Mouse (Mus musculus) CH12F3 (cell line): ENCODE measurements around the gene Fam3b.

Source experiments
- in situ Hi-C: fragments of 300-500 bp; cut with MboI; formaldehyde crosslinking; loops from 2 replicates; pipeline ENCODE4 v1.14.3; 2020; ENCODE audit warnings: low sequenced_read_pairs

Gene Fam3b

DNA sequence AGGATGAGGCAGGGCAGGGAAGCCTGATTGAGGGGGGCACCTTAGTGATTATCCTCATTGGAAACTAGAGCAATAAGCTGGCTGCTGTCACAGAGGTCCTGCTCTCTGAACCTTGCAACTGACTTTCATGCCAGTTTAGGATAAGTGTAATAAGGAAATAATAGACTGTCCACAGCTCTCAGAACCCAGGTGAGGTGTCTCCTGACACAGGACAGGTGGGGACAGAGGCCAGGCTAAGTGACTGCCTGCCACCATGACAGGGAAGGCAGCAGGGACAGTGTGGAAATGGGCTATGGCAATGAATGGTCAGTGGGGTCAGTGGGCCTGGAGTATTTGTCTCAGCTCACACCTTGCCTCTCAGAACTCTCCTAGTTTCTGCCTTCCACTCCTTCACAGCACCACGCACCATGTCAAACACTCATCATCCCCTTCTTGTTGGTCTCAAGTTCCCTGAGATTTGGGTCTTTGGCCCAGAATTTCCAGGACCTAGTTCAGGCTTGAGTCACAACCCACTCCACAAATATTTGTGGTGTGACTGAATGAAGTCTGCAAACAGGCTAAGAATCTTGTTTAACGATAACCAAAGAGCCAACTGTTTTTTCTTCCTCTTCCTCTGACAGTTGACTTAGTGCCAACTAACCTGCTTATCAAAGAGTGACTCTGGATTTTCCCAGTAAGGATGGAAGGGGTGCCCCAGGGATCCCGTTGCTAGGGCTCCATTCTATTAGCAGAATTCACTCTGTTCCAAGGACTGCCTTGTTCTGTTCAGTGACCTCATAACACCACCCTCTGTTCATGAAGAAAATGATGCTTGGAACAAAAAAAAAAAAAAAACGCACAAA lies at the start of gene Fam3b:
Gene Fam3b, minus strand, starts transcription at position 718 of the 842 bp plus-strand sequence.
- in situ Hi-C loops, result no loop called here

DNA sequence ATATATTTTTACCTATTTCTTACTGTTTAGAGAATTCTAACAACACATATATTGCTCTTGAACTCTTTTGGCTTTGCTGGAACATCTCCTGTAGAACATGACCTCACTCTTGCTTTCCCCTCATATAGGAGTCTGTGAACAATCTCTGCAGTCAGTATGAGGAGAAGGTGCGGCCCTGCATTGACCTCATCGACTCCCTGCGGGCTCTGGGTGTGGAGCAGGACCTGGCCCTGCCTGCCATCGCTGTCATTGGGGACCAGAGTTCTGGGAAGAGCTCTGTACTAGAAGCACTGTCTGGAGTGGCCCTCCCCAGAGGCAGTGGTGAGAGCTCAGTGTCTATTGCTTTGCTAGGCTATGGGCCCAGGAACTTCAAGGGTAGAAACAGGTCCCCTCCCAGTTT lies 29.7 kb upstream of the Fam3b start:
- in situ Hi-C loops, result no loop called here

DNA sequence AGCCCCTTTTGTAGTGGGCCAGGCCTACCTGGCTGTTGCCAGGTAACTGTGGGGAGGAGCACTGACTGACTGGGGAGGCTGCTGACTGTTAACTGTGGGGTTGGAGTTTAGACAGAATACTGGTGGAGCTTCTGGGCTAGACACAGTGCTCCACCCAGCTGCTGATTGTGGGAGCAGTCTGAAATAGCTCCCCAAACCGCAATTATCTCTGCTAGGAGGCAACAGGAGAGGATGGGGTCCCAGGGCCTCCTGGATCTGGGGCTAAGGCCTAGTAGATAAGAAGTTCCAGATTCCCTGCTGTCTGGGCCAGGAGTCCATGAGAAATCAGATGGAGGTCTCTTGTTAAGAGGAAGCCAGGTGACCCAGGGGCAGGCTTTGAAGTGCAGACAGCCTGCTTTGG lies 22.2 kb upstream of the Fam3b start:
- in situ Hi-C loops, result no loop called here

DNA sequence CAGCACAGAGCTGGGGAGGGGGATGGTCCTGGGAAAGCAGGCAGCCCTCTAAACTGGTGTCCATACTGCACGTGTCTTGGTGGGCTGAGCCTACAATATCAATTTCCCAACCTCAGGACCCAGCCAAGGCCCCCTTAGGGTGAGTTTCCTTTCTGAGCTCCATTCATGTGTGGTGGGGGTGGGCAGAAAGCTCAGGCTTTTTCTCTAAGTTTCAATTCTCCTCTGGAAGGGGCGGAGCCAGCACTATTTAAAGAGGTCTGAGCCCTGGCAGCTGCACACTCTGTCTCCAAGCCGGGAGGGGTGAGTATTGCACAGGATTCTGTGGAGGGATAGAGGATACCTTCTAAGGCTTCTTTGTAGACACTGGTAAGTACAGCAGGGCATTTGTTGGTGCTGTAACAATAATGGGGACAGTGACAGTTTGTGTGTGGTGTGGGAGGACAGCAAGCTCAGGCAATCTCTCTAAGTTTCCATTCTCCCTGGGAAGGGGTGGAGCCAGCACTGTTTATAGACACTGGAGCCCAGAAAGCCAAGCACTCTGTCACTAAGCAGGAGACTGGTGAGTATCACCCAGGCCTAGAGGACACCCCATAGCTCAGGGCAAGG lies 21.3 kb upstream of the Fam3b start:
- in situ Hi-C loops, result no loop called here

DNA sequence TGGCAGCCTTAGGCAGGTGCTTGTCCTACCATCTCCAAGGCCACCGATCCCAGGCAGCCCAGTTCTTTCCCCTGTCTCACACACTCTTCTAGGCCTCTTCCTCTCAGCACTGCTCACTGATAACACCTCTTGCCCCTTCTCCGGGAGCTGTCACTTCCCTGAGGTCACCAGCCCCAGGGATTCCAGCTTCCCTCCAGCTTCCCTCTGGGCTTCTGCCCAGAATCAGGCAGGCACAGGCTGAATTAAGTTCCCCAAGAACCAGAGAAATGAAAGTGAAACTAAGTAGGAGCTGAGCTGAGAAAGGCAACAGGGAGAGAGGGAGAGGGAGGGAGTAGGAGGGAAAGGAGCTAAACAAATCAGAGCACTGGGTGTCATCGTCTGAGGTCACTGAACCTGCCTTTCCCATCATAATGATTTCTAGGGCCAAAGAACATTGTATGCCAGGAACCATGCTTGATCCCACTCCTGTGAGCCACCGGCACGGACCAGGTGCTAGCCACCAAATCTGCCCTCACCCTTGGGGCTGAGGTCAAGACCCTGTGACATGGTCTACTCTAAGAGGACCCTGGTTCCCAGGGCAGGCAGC lies 20.4 kb upstream of the Fam3b start:
- in situ Hi-C loops, result no loop called here

DNA sequence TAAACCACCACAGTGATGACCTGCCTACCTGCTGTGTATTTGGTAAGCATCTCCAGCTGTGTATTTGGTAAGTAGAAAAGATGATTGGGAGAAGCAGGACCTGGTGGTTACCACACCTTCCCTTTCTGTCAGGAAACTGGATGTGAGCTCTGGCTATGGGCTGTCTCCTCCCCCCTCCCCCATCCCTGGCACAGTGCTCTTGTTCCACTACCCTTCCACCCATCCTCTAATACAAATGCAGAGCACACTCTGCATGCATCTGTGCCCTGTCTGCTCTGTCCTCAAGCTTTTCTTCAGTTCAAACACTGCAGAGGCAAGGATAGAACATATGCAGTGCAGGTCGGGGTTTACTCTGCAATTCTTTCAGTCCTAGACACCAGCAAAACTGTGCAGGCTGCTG lies 19.8 kb upstream of the Fam3b start:
- in situ Hi-C loops, result no loop called here

DNA sequence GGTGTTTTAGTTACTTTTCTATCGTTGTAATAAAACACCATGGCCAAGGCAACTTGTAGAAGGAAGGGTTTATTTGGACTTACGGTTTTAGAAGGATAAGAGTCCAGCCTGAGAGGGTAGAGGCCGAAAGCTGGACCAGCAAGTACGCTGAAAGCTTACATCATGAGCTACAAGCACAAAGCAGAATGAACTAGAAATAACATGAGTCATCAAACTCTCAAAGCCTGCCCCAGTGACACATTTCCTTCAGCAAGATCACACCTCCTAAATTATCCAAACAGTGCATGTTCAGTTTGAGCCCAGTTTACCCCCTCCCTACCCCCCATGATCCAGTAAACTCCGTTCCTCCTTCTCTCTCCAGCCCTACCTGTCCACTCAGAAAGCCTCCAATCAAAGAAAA lies 19.1 kb upstream of the Fam3b start:
- in situ Hi-C loops, result no loop called here

DNA sequence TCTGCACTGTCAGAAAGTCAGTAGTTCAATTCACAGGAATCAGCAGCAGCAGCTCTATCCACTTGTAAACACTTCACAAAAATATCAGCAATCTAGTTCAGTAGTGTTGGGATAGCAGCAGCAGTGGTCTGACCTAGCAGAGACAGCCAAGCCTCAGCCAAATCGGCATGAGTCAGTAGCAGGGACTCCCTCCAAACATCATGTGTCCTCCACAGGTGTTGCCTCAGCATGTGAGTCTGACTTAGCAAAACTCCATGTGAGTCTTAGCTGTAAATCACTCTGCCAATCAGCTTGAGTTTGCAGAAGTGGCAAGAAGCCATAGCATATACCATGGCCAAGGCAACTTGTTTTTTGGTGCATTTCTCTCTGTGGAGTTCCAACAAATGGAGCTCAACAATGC lies 18.5 kb upstream of the Fam3b start:
- in situ Hi-C loops, result no loop called here

DNA sequence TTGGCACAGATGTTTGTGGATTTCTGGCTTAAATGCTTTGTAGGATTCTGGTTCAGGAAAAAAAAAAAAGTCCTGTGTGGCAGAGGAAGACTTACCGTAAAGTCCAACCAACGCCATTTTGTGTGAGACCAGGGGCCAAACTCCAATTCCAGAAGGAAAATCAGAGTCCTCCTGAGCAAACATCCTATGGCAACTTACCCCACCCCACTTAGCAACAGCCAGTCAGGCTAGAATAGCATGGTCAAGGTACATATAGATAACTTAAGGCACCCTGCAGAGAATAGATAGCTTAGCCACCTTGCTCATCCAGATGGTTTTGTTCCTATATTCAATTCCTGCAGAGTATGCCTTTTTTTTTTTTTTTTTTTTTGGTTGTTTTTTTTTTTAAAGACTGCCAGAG lies 14.6 kb upstream of the Fam3b start:
- in situ Hi-C loops, result no loop called here

DNA sequence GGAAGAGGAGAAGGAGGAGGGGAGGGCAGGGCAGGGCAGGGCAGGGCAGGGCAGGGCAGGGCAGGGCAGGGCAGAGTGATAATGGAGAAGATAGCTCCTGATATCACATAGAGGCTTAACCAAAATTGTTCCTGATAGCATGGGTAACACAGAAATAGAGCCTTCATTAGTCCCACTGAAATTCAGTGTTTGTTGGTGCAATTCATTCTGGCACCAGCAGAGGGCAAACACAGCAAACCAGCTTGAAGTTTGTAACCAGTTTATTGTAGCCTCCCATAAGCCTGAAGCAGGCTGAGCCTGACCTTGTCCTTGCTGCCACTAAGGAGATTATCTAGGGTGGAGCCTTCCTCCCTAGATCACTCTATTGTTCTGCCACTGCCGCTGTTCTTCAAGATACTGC lies 8.4 kb upstream of the Fam3b start:
- in situ Hi-C loops, result no loop called here

DNA sequence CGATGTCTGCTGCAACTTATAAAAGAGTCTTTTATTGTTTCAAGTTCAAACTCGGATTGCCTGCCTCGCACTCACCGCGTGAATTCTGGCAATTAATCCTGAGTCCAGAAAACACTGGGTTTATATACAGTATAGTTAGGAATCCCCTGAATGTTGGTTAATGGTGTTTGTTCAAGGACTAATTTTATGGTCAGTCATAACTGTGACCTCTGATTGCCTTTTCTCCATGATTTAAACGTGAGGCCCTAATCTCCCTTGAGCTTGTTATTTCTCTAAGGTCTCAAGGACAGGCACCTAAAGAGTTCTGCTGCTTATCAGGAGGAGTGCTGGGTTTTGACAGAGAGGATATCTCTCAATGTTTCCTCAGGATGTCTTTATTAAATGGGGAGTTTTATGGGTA lies 7.4 kb upstream of the Fam3b start:
- in situ Hi-C loops, result no loop called here

DNA sequence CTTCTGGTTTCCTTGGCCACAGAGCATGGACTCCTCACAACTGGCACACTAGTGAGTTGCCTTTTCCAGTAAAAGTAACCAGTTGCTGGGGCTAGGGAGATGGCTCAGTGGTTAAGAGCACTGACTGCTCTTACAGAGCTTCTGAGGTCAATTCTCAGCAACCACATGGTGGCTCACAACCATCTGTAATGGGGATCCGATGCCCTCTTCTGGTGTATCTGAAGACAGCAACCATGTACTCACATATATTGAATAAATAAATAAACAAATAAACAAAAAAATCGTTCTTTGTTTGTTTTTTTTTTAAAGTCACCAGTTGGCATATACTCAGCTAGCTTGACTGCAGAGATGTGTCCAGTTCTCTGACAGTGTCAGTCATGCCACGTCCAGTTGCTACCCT lies 1.7 kb upstream of the Fam3b start:
- in situ Hi-C loops, result no loop called here

DNA sequence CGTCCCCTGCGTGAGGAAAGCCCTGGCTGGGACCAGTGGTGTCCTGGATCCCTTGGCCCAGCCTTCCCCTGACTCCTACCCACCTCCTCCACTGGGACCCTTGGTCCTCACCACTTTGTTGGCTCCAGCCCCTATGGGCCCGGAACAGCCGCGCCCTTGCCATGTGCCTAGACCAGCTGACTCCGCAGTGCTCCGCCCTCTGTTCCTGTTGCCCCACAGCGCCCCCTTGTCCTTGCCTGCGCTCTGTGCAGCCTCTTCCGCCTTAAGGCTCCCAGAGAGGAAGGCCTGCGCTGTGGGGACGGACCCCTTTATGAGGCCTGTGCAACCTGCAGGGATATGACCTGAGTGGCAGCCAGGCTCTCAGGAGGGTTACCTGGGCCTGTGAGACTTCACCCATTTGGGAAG lies 2.3 kb downstream of the Fam3b start:
- in situ Hi-C loops, result no loop called here

DNA sequence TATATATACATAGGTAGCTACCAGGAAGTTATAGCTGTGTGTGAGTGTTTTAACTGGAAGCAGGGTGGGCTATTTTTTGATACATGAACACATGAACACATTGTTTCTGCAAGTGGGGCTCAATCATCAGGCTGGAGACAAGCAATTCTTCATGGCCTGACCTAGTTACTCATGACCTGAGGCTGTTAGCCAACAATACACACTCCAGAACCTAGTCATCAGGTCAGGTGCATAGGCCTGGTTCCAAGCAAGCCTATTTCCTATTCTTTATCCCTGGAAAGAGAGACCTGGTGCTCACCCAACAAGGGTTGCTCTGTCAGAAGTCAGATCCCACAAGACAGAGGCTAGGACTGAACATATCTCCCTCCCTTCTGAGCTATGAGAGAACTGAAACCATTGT lies 3.1 kb downstream of the Fam3b start:
- in situ Hi-C loops, result no loop called here

DNA sequence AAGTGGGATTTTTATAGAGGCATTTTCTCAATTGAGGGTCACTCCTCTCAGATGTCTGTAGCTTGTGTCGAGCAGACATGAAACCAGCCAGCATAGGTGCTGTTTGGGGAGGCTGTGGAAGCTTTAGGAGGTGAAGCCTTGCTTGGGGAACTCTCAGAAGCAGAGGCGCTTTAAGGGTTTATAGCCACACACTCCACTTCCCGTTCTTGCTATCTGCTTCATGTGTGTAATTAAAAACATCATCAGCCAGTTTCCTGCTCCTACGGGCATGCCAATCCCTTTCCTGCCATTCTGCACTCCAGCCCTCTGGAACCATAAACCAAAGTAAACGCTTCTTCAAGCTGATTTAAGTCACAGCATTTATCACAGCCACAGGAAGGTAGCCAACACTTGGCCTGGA lies 3.8 kb downstream of the Fam3b start:
- in situ Hi-C loops, result no loop called here

DNA sequence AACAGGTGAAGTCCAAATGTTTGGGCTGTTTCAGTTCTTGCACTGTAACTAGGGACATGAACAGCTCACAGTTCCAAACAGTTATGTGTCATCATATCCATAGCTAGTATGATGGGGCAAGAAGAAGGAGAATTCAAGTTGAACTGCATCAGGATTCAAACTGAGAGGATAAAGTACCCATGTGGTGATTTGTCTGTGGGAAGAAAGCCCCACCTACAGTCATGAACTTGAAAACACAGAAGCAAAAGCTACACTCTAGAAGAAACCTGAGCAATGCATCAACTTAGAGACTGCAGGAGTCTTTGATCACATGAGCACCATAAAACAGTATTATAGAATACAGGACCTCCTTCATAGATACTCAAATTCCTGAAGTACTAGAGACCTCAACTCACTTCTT lies 6.8 kb downstream of the Fam3b start:
- in situ Hi-C loops, result no loop called here

DNA sequence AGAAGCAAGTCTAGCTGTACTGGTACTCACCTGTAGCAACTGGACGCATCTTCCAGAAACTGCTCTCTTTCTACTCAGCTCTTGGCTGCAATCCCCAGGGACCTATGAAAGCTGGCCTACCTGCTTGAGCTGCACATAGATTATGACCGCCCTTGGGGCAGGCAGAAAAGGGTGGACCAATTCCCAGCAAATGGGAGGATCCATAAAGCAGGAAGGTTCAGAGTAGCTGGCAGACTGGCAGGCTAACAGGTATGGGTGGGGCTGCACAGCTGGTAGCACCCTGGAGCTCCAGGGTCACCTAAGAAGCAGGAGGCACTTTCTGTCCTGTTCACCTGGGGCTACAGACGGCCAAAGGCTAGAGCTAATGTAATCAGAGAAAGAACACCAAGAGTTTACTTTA lies 9.8 kb downstream of the Fam3b start:
- in situ Hi-C loops, result no loop called here

DNA sequence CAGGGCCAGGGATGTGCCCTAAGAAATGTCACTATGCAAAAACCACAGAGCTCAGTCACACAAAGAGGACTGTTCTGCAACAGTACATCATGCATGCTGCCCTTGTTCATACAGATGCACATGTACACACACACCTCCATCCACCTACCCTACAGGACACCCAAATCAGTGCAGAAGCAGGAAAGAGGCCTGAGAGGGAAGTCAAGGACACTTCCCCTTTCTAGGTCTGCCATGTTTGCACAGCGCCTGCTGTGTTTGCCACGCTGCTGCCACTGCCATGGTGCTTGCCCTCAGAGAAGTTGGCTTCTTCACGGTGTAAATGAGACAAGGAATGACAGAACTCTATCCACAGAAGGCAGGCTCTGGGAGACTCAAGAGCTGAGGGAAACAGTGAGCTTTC lies 10.8 kb downstream of the Fam3b start:
- in situ Hi-C loops, result no loop called here

DNA sequence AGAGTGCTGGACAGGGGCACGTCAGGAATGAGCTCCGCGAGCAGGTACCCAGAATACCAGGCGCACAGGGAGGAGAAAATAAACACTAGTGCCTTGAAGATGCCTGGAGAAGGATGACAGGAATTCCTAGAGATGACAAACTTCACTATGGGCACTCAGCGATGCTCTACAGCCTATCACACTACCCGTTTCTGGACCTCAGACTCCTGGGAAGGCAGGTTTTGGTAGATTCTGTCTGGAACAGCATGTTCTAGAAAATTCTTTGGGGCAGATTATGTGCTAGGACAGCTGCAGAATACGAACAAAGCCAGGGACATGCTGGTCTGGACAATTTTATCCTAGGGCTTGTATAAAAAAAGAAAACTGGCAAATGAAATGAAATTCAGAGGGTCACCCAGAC lies 13.7 kb downstream of the Fam3b start:
- in situ Hi-C loops, result no loop called here

DNA sequence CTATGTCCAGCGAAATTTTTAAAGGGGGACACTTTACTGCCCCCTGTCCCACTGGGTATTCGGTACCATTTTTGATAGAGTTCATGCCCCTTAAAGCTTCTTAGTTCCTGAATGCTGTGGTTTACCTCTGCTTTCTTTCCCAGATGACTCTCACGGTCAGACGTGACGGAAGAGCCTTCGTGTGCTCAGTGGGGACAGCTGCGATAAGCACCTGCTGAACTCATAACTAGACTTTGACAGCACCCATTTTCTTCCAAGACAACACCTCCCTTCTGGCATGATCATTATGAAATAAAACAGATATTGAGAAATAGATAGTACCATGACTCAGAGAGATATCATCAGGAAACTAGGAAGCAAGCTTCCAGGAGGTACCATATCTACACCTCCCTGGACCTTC lies 15.2 kb downstream of the Fam3b start:
- in situ Hi-C loops, result no loop called here

DNA sequence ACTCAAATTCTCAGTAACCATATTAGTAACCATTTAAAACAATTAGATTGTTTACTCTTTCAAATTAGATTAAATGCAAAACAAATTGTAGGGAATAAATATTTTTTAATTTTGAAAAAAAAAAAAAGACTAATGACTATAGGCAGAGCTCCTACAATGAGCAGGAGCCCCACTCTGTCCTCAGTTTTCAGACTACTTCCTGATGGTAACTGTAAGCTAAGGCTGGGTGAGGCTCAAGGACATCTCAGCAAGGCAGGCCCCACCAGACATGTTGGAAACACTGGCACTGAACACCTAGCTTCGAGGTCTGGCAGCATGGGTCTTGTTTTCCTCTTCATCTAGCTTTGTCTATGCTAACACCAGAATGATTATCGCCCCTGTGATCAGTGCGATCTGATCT lies 16.5 kb downstream of the Fam3b start:
- in situ Hi-C loops, result no loop called here

DNA sequence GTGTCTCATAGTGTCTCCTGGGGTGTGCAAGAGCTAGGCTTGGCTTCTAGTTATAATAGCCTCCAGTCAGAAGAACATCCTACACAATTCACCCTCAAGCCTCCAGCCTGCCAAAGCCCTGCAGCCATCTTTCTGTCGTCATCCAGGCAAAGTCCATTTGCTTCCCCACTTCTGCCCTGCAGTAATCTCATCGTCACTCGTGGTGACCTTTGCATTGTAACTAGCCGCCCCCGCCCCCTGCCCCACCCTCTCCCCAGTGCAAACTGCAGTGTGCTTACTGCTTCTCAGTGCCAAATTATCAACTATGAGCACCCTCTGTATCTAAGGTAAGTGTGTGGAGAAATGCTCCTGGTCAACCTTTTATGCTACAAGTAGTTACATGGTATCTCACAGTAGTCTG lies 16.9 kb downstream of the Fam3b start:
- in situ Hi-C loops, result no loop called here
